Mouse (Mus musculus): ENCODE data around the gene Ythdf1.

Gene Ythdf1

GRCm38 (mm10) chr2:180920810-180921400 lies at the start of gene Ythdf1:
TSS of gene Ythdf1 (minus strand) at chr2:180920949.
- DNase-seq (ENCODE audit: low spot score) = peak; percentile 96

DNA sequence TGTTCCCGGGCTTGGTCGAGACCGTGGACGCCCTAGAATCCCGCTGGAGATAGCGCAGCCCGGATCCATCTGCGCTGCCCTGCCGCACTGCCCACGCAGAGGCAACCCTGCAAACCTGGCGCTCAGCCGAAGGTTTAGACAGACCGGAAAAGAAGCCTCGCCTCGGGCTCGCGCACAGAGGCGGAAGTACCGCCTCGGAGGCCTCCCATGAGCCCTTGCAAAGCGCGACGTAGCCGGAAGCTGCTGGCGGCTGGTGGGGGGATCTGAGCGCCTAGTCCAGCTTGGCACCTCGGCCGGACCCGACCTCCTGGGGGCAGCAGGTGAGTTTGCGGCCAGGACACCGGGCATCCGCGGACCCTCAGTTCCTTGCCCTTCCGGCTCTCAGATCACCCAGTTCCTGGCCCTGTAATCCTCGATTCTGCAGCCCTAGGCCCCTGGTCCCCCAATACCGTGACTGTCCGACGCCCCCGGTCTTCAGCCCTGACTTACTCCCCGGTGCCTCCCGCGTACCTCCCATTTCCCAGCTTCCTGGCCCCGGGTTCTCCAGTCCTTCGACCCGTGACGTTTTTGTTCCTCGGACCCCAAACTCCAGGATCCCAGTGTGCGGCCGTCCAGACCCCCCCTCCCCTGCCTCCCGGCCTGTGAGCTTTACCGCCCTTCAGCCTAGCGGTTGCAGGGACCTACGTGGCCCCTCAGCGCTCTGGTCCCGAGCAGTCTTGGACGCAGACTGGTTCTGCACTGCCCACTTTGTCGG lies 46.4 kb upstream of the Ythdf1 start, which contains the start of gene Arfgap1:
Arfgap1 (plus strand) TSS at position 216 of the 754 bp plus-strand sequence.
- peak; percentile 81 for DNase-seq (ENCODE audit: low spot score)

GRCm38 (mm10) chr2:180966092-180966882 lies 45.5 kb upstream of the Ythdf1 start:
- DNase-seq (ENCODE audit: low spot score) = peak; percentile 23

DNA sequence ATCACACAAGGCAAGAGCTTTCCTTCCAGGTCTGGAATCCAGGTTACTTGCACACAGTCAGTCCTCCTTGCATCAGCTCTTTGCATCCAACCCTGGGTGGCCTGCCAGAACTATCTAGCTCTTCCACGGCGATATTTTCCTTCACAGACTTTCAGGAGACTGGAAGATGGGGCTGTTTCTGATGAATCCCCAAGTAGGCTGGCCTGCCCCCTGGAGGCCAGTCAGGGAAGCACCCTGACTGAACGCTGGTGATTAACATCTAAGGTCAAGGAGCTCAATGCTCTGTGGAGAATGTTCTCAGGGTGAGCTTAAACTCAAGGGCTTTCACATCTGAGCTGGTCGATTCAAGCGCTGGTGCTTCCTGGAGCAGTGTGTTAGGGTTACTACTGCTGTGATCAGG lies 43.2 kb upstream of the Ythdf1 start:
- peak; percentile 68 for DNase-seq (ENCODE audit: low spot score)

DNA sequence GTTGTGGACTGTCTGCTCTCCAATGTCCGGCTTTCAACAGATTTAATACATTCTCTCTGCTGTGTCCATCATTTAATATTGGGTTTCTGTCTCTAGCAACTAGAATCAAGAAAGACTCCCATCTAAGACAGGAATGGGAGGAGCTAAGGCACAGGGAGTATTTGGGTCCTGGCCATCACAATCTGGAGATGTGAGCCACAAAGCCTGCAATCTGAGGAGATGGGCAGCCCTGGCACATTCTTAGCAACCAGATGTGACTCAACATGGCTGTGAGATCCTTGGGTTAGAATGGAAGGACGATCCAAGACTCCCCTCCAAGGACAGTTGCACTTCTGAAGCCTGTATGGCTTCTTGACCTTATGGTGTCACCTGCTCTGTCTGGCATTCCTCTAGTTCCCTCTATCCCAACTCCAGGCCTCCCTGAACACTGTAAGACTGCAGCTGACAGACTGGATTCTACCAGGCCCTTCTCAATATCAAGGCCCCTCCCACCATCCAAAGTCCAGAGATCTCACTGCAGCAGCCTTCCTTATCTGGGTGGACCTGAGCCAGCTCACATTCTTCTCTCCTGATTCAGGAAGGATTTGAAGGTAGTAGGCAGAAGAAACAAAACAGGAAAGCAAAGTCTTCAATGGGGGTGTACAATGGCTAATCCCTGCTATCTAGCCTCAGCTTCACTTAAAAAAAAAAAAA lies 42.0 kb upstream of the Ythdf1 start:
- DNase-seq (ENCODE audit: low spot score) = no peak

- DNase-seq (ENCODE audit: low spot score) = no peak
These were observed 39.4 kb upstream of the Ythdf1 start for GRCm38 (mm10) chr2:180960187-180960586.

GRCm38 (mm10) chr2:180959605-180960004 lies 38.9 kb upstream of the Ythdf1 start:
- DNase-seq (ENCODE audit: low spot score) = no peak

GRCm38 (mm10) chr2:180954061-180955047 lies 33.6 kb upstream of the Ythdf1 start, which contains the start of gene Nkain4:
TSS of gene Nkain4 (minus strand) at chr2:180954699.
- DNase-seq (ENCODE audit: low spot score) = no peak

DNA sequence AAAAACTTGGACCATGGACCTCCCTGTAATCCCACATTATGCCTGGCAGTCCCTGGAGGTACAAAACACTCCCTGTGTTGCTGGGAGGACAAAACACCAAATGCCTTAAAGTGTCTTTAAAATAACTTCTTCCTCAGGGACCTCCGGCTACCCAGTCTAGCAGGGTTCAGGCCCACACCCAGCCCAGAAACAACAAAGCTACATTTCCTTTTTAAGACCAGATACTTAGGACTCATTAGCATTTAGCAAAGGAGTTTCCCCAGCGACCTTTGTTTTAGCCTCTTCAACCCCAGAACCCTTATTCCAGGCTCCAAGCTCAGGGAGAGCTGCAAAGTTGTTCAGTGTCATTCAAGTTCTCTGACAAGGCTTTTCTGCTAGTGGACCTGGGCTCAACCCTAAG lies 32.9 kb upstream of the Ythdf1 start:
- no peak for DNase-seq (ENCODE audit: low spot score)

DNA sequence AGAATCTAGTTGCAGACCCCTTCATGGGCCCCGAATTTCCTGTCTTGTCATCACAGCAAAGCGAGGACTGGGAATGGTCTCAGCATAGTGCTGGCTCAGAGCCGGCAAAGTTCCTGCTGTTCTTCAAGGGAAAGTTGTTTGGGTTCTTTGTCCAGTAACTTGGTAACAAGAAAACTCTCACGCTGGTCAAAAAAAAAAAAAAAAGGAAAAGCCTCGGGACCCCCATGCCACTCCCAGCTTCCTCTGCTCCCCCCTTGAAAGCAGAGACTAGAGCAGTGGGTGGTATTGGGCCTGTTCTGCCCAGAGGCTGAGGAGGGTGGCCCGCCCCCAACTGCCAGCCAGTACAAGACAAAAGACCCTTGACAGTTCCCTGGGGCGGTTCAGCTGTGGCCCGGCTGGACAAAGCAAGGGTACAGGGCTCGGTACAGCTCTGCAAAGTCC lies 32.0 kb upstream of the Ythdf1 start:
- no peak for DNase-seq (ENCODE audit: low spot score)

DNA sequence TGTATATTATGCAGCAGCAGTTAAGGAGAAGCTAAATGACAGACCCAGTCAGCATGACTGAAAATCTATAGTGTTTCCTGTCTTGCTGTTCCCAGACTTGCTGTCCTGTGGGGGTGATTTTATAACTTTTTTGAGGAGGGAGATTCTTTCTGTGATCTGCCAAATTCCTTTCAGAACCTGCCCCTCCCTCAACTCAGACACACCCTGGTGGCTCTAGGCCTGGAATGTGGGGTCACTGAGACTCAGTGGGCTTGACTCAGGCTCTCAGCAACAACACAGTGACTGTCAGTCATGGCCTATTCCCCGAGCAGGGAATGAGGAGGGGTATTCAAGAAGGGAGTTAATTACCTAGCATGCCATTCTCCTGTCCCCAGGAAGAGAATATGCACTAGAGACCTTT lies 29.2 kb upstream of the Ythdf1 start:
- no peak for DNase-seq (ENCODE audit: low spot score)

GRCm38 (mm10) chr2:180941869-180942268 lies 21.1 kb upstream of the Ythdf1 start:
- no peak for DNase-seq (ENCODE audit: low spot score)

- DNase-seq (ENCODE audit: low spot score) = no peak
These were observed 19.4 kb upstream of the Ythdf1 start for GRCm38 (mm10) chr2:180940187-180940586.

DNA sequence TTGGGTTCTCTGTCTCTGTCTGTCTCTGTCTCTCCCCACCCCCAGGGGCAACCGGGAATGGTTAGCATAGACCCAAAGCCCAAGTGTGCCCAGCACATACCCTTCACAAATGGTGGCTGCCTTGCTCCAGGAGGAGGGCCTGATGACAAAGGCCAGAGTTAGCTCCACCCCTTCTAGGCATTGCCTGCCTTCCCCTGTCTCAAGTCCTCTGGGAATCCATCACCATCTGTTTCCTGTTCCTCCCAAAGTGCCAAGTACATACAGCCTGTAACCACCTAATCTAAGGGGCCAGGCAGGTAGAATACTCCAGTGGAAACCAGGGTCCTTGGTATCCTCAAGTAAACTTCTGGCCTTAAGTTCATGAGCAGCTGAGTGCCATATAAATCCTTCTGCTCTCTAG lies 11.7 kb upstream of the Ythdf1 start:
- no peak for DNase-seq (ENCODE audit: low spot score)

DNA sequence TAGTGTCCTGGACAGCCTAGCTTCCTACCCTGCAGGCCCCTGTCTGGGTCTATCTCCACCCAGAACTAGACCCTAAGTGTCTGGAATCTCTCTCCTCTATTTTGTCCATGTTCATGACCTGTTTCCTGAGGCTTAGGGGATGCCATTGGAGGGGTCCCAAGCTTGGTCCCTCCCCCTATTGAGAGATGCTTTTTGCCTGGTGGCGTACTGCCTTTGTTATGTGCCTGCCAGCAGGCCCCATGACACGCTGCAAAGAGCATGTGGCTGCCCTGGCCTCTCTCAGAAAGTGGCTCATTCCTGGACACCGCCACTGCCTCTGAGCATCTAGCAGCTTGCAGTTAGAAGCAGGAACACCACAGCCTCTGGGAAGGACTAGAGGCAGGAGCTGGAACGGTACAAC lies 8.0 kb upstream of the Ythdf1 start, which contains the start of gene Birc7:
Birc7 (plus strand) TSS at position 301 of the 400 bp plus-strand sequence.
- DNase-seq (ENCODE audit: low spot score) = no peak

- peak; percentile 64 for DNase-seq (ENCODE audit: low spot score)
These were observed 4.4 kb upstream of the Ythdf1 start for GRCm38 (mm10) chr2:180925176-180925575.

GRCm38 (mm10) chr2:180922739-180923138 lies 2.0 kb upstream of the Ythdf1 start:
- no peak for DNase-seq (ENCODE audit: low spot score)

DNA sequence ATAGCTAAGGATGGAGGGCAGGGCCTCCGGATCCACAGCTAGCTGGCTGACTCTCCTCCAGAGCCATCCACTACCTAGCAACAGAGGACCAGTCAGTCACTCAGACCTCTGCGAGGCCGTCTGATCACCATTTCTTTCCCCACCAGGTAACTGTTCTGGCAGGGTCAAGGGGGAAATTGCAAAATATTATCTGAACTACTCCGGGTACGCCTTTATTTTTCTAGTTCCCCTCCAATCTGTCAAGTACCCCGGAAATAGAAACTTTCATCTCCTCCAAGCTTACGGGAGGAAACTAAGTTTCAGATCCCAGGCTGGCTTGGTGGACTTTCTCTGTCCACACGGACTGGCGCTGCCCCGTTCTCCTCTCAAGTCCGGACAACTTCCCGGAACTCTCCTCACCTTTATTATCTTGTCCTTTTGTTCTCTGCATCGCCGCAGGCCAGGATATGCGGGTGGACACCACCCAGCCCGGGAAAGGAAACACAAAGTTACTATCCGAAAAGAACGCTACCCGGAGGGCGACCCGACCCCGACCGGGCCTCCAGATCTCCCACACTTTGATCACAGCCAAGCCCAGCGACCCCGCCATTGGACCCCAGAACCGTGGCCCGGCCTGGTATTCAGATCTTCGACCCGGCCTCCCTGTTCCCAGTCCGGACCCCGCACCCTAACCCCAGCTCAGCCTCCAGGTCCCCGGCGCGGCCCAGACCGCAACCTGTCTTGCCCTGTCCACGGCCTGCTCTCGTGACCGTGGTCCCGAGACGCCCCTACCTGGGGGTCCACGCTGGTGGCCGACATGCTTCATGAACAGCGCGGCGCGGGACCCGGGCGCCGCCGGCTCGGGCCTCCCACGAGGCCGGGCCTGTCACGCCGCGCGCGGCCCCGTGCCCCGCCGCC lies 588 bp downstream of the Ythdf1 start:
- no peak for DNase-seq (ENCODE audit: low spot score)

GRCm38 (mm10) chr2:180915886-180916433 lies 4.8 kb downstream of the Ythdf1 start:
- DNase-seq (ENCODE audit: low spot score) = no peak
